Mouse (Mus musculus): ENCODE measurements around the gene Slc4a10.

Slc4a10 gene

DNA sequence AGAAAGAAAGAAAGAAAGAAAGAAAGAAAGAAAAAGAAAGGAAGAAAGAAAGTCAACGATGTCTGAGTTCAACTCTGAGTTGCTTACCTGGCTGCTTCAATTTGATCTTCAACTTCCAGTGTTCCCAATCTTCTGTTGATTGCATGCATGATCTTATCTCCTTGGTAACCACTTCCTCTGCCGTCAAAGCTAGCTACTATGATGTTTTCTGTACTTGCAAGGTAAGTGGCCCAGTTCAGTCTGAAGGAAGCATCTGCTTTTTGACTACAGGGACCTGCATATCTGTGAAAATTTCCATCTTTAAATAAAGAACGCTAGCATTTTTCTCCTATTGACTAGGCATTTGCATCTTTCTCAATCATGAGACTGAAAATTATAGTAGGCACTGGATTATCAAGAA lies 305.8 kb downstream of the Slc4a10 start:
- DNase-seq (ENCODE audit: low spot score) = no peak

DNA sequence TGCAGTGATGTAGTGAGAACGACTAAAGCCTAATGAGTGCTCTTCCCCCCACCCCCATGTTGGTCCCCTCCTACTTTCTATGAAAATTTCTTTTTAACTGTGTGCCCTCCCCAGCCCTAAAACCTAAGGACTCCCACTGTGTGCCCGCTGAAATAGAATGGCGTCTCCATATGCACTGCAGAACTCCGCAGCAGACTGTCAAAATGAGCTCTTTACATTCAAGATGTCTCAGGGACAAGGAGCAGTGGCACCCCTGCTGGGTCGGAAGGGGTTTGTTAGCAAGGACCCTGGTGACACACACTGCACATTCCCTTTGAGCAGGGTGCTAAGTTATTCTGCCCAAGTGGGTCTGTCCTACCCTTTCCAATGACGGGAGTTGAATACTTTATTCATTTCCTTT lies 309.5 kb downstream of the Slc4a10 start:
- no peak for DNase-seq (ENCODE audit: low spot score)

GRCm38 (mm10) chr2:62356606-62357005 lies 310.3 kb downstream of the Slc4a10 start:
- no peak for DNase-seq (ENCODE audit: low spot score)

DNA sequence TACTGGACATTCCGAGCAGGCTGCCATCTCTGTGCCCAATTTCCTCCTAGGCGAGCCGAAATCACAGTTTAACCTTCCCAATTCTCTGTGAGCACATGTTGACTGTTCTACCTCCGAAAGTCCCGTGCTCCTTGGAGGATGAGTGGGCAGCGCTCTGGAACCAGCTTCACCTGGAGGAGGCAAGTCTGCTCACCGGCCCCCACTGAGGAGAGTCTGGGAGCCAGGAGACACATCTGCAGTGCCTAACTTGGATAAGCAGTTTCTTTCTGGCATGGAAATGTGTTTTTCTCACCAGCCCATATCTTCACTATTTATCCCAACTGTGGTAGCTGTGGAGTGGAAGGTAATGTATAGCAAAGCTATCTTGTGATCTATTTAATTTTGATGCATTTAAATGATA lies 311.0 kb downstream of the Slc4a10 start:
- no peak for DNase-seq (ENCODE audit: low spot score)

DNA sequence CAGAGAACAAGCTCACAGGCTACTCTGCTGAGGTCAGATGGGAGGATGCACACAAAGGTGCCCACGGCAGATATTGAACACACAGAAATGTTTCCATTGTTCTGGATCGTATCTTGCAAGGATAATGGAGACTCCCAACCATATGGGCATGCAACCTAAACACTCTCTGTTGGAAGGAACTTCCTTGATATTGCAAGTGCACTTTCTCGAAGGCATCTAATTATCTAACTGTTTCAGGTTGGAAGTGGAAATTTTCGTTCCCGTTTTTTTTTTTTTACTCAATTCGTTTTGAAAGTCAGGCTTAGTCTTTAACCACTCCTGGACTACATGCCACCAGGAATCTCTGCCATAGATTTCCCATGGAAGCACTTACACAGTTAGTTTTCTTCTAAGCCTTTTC lies 314.6 kb downstream of the Slc4a10 start:
- DNase-seq (ENCODE audit: low spot score) = no peak

- no peak for DNase-seq (ENCODE audit: low spot score)
Observed at GRCm38 (mm10) chr2:62361514-62361913, 315.3 kb downstream of the Slc4a10 start.

GRCm38 (mm10) chr2:62362211-62362610 lies 315.9 kb downstream of the Slc4a10 start:
- no peak for DNase-seq (ENCODE audit: low spot score)

- DNase-seq (ENCODE audit: low spot score) = no peak
Observed at GRCm38 (mm10) chr2:62363606-62364005, 317.3 kb downstream of the Slc4a10 start.

DNA sequence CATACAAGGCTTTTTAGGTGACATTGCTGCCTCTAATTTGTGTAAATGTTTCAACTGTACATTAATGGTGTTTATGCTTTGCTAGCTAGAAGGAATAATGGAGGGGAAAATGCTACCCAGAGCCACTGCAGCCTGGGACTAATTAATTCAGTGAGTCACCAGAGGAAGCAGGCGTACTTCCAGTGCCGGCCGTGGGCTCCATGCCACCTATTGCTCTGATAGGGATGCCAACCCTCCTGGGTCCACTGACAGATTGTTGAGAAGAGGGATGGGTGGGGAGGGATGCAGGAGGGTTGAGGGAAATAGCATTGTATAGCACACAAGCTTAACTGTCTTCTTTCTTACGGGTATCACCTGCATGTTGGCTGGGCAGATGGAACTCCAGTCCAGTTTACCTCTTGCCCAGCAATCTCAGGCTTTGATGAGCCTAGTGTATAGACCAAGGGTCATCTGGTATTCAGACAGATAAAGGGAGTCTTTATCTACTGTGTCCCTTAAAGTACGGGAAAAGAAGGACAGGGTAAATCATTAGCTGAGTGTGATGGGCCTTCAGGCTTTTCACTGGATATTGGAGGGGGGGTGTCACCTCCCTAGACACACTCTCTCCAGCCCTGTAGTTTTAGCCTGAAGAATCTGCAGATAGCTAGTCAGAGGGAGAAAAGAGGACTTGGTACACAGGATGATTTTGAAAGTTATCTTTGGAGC lies 322.2 kb downstream of the Slc4a10 start:
- DNase-seq (ENCODE audit: low spot score) = no peak

DNA sequence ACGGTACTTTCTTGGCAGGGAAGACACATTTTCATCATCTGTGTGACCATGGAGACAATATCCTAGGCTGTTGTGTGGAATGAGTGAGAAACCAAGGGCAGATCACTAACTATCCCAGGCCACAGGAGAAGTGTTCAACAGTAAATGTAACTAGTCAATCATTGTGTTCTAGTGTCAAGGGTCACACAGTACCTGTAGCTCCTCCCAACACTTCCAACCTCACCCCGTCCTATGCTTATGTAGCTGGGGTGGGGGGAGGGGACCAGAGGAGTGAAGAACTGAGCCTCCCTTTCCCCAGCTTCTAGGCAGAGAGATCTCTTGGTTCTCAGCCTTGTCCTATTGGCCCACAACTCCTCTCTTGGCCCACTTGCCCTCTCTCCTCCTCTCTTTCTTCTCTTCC lies 323.8 kb downstream of the Slc4a10 start:
- DNase-seq (ENCODE audit: low spot score) = no peak

GRCm38 (mm10) chr2:62373692-62374091 lies 327.4 kb downstream of the Slc4a10 start:
- DNase-seq (ENCODE audit: low spot score) = no peak
